Mouse (Mus musculus) embryonic facial prominence, embryonic 14.5 days (tissue): ENCODE measurements around the gene Bcorl1. TPM values are rescaled to one million over a fixed set of nuclear protein-coding genes. Genes with fewer than 3 reads are reported as not detected.
A peak's percentile ranks its signal among the peaks of the same experiment; 100 is the strongest.

Experiments
- ATAC-seq: fragments of 200-750 bp; cut with Nextera tagmentation; 2 replicates; pipeline ENCODE4 v1.8.0; 2017; ENCODE audit warnings: low read depth, moderate number of reproducible peaks, moderate TSS enrichment
- DNase-seq: peaks from one replicate; pipeline ENCODE4 v3.0.0-alpha.2; 2015; ENCODE audit warnings: low spot score
- H3K27ac ChIP-seq: fragments of 300-500 bp; sonication (generic); replicated peaks from 2 replicates; pipeline ENCODE4 v1.5.1; 2014; ENCODE audit warnings: low read depth, mild to moderate bottlenecking, low read length, moderate library complexity
- H3K27me3 ChIP-seq: fragments of 300-500 bp; sonication (generic); replicated peaks from 2 replicates; pipeline ENCODE4 v1.6.1; 2014; ENCODE audit warnings: low read length; ENCODE audit not compliant: control insufficient read depth, insufficient read depth
- H3K36me3 ChIP-seq: fragments of 300-500 bp; sonication (generic); 2 replicates; pipeline ENCODE4 v1.6.1; 2014; ENCODE audit warnings: low read length, mixed read lengths; ENCODE audit not compliant: control insufficient read depth, insufficient read depth
- H3K4me1 ChIP-seq: fragments of 300-500 bp; sonication (generic); 2 replicates; pipeline ENCODE4 v1.6.1; 2014; ENCODE audit warnings: antibody characterized with exemption, low read length; ENCODE audit not compliant: control insufficient read depth, insufficient read depth
- H3K4me2 ChIP-seq: fragments of 300-500 bp; sonication (generic); 2 replicates; pipeline ENCODE4 v1.6.1; 2014; ENCODE audit warnings: low read depth, mild to moderate bottlenecking, low read length, moderate library complexity, mixed read lengths
- H3K4me3 ChIP-seq: fragments of 300-500 bp; sonication (generic); 2 replicates; pipeline ENCODE4 v1.5.1; 2014; ENCODE audit warnings: low read depth, mild to moderate bottlenecking, low read length
- H3K9ac ChIP-seq: fragments of 300-500 bp; sonication (generic); 2 replicates; pipeline ENCODE4 v1.6.1; 2014; ENCODE audit warnings: low read depth, mild to moderate bottlenecking, low read length, moderate library complexity, mixed read lengths
- H3K9me3 ChIP-seq: fragments of 300-500 bp; sonication (generic); 2 replicates; pipeline ENCODE4 v1.6.1; 2016; ENCODE audit warnings: low read length; ENCODE audit not compliant: control insufficient read depth
- WGBS: fragments of 180-500 bp; shearing (Covaris S2); extraction: QIAGEN DNeasy Blood & Tissue Kit; methylation state at CpG from one replicate; pipeline ENCODE4 v1.1.7; 2014; 5-methylcytosine and 5-hydroxymethylcytosine counted together
- polyA plus RNA-seq: library from polyadenylated mRNA; unstranded; fragments of >200 nt; fragmentation: Nextera tagmentation; extraction: Ambion mirVana; gene quantifications from 2 replicates; pipeline ENCODE4 v1.2.1, GENCODE M21; 2014

Gene Bcorl1
- polyA plus RNA-seq, 1 experiment from 2014 or later = 7.0 TPM

GRCm38 (mm10) chrX:48410388-48410776 is 69.2 kb downstream of the Bcorl1 start:
- no peaks in the 10 kb centered on the region for H3K9me3 ChIP-seq
- H3K4me2 ChIP-seq = 0 out of 2 replicates have a peak overlapping the region, but pooled peaks have one; percentile 51
- H3K36me3 ChIP-seq = no peaks in the 10 kb centered on the region
- ATAC-seq (peak; percentile 16; the same call in 1 of the 2 replicates), DNase-seq (no peak)
- H3K27ac ChIP-seq = no peak overlapping the region
- H3K27me3 ChIP-seq = no peaks in the 10 kb centered on the region
- no peaks in the 10 kb centered on the region for H3K4me1 ChIP-seq
- H3K9ac ChIP-seq = no peak overlapping the region
- peak overlapping the region; percentile 46; the same call in 1 of the 2 replicates for H3K4me3 ChIP-seq
- WGBS = 25% methylated on average over 7 of the region's 7 CpGs

DNA sequence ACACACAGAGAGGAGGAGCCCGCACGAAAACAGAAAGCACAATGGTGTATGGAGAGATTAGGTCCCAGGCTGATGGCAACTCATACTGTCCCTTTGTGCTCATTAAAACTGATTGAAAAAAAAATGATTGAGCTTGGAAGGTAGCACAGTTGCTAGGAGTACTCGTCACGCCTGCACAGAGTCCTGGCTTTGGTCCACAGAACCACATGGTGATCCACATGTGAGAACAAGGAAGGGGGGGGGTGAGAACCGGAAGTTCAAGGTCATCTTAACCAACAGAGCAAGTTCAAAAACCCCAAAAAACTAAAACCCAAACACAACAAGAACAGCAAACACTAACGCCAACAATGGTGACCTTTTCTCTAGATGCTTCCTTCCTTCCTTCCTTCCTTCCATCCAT is 71.5 kb downstream of the Bcorl1 start:
- WGBS = 79% methylated on average over 6 of the region's 6 CpGs
- no peak for ATAC-seq
- no peak for DNase-seq

GRCm38 (mm10) chrX:48414291-48414690 is 73.1 kb downstream of the Bcorl1 start:
- DNase-seq (no peak), ATAC-seq (no peak)
- no peak overlapping the region for H3K4me3 ChIP-seq
- no peaks in the 10 kb centered on the region for H3K9me3 ChIP-seq
- no peaks in the 10 kb centered on the region for H3K27me3 ChIP-seq
- H3K4me1 ChIP-seq = no peaks in the 10 kb centered on the region
- H3K36me3 ChIP-seq = no peaks in the 10 kb centered on the region
- no peak overlapping the region for H3K4me2 ChIP-seq
- H3K27ac ChIP-seq = no peak overlapping the region
- 83% methylated on average over 5 of the region's 5 CpGs for WGBS
- no peak overlapping the region for H3K9ac ChIP-seq

More for the DNA sequence above, 71.5 kb downstream of the Bcorl1 start:
- no peaks in the 10 kb centered on the region for H3K36me3 ChIP-seq
- no peaks in the 10 kb centered on the region for H3K27me3 ChIP-seq
- H3K4me1 ChIP-seq = no peaks in the 10 kb centered on the region
- no peak overlapping the region for H3K27ac ChIP-seq
- H3K9ac ChIP-seq = no peak overlapping the region
- H3K9me3 ChIP-seq = no peaks in the 10 kb centered on the region
- H3K4me3 ChIP-seq = no peak overlapping the region
- no peak overlapping the region for H3K4me2 ChIP-seq

DNA sequence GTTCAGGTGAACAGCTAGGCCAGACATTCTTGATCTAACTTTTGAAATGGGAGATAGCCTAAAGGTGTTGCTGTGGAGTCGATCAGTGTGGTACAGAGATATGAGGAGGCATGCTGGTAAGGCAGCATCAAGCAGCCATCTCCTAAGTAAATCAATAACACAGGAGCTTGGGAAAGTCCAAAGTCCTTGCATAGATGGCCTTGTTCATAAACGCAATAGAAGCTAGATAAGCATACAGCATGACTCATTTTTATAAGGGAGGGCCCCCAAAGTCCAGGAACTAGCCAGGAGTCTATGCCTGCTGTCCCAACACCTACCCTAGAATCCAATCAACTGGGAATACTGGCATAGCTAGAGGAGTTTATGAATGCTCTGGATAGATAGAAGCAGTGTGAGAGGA is 77.3 kb downstream of the Bcorl1 start:
- ATAC-seq (no peak), DNase-seq (no peak)
- 86% methylated on average over 2 of the region's 2 CpGs for WGBS
- Histone ChIP-seq H3K4me2 (no peak overlapping the region), H3K4me3 (no peak overlapping the region), H3K4me1 (no peaks in the 10 kb centered on the region), H3K36me3 (no peaks in the 10 kb centered on the region), H3K27me3 (no peaks in the 10 kb centered on the region), H3K27ac (no peak overlapping the region), H3K9me3 (no peaks in the 10 kb centered on the region), H3K9ac (no peak overlapping the region)

GRCm38 (mm10) chrX:48422986-48423385 is 81.8 kb downstream of the Bcorl1 start:
- ATAC-seq (no peak), DNase-seq (peak; percentile 30)
- H3K36me3 ChIP-seq = no peaks in the 10 kb centered on the region
- WGBS = 36% methylated on average over 4 of the region's 4 CpGs
- no peaks in the 10 kb centered on the region for H3K4me1 ChIP-seq
- H3K4me3 ChIP-seq = no peak overlapping the region
- H3K4me2 ChIP-seq = no peak overlapping the region
- no peaks in the 10 kb centered on the region for H3K9me3 ChIP-seq
- no peak overlapping the region for H3K9ac ChIP-seq
- H3K27me3 ChIP-seq = no peaks in the 10 kb centered on the region
- H3K27ac ChIP-seq = no peak overlapping the region

DNA sequence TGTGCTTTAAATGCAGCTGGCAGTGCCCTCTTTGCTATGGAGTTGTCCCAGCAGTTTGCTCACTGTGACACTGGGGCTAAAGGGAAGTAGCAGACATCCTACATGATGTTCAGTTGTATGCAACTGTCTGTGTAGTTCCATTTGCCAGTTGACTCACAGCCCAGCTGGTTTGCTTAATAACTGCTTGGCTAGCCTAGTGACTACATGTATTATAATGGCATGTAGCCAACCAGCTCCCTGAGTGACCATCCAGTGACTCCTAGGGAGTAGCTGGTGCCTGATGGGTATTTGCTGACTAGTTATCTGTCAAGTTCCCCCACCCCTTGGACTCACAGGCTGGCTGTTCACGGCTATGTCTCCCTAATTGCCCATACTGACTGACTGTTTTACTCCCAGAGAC is 82.5 kb downstream of the Bcorl1 start:
- DNase-seq (no peak), ATAC-seq (no peak)
- WGBS = 67% methylated on average over 1 of the region's 1 CpGs

GRCm38 (mm10) chrX:48424583-48424982 is 83.4 kb downstream of the Bcorl1 start:
- no peak for ATAC-seq
- no peaks in the 10 kb centered on the region for H3K9me3 ChIP-seq
- H3K9ac ChIP-seq = no peak overlapping the region
- no peak overlapping the region for H3K4me3 ChIP-seq
- H3K27ac ChIP-seq = no peak overlapping the region
- H3K4me2 ChIP-seq = no peak overlapping the region
- DNase-seq = peak; percentile 9
- H3K4me1 ChIP-seq = no peaks in the 10 kb centered on the region
- WGBS = 55% methylated on average over 2 of the region's 3 CpGs
- H3K27me3 ChIP-seq = no peaks in the 10 kb centered on the region
- no peaks in the 10 kb centered on the region for H3K36me3 ChIP-seq

More for the DNA sequence above, 82.5 kb downstream of the Bcorl1 start:
- Histone ChIP-seq H3K4me1 (no peaks in the 10 kb centered on the region), H3K27ac (no peak overlapping the region), H3K4me3 (no peak overlapping the region), H3K9me3 (no peaks in the 10 kb centered on the region), H3K9ac (no peak overlapping the region), H3K27me3 (no peaks in the 10 kb centered on the region), H3K4me2 (no peak overlapping the region), H3K36me3 (no peaks in the 10 kb centered on the region)

DNA sequence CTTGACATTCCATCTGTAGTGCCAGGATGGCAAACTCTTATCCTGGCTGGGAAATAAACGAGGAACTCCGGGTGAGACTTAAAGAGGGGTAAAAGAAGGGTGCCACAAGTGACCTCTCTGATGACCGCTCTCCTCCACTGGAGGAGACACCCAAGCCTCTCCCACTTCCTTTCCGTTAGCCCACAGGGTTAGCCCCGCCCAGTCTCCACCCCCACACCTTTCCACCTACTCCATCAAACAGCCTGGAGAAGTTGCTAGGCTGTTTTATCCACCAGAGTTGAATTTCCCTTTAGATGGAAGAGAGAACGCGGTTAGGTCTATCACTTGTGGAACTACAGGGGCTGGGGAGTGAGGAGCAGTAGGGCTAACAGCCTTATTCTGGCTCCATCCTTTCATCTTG is 84.1 kb downstream of the Bcorl1 start:
- no peak overlapping the region for H3K27ac ChIP-seq
- ATAC-seq = no peak
- H3K27me3 ChIP-seq = no peaks in the 10 kb centered on the region
- 74% methylated on average over 6 of the region's 7 CpGs for WGBS
- no peak overlapping the region for H3K4me2 ChIP-seq
- no peak for DNase-seq
- H3K4me1 ChIP-seq = no peaks in the 10 kb centered on the region
- no peak overlapping the region for H3K9ac ChIP-seq
- H3K9me3 ChIP-seq = no peaks in the 10 kb centered on the region
- no peak overlapping the region for H3K4me3 ChIP-seq
- H3K36me3 ChIP-seq = no peaks in the 10 kb centered on the region

DNA sequence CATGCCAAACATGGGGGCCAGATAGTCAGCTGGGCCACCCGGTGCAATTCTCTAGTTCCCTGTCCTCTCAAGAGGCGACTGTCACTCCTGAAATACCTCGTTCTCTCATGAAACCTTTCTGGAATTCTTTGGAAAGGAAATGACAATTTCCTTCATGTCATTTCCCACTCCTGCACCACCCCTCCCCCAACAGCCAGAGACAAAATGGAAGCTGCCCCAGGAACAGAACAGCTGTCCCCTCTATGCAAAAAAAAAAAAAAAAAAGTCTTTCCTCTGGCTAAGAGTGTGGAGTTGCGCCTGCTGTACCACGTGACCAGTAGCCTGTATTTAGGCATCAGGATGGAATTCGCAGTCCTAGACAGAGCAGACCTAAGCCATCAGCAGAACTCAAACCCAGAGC is 87.1 kb downstream of the Bcorl1 start:
- 81% methylated on average over 6 of the region's 6 CpGs for whole genome bisulfite sequencing
- peak overlapping the region; percentile 40; the same call in 1 of the 2 replicates for H3K27ac ChIP-seq

More for the DNA sequence above, 87.1 kb downstream of the Bcorl1 start:
- ATAC-seq (no peak), DNase-seq (no peak)
- no peaks in the 10 kb centered on the region for H3K36me3 ChIP-seq
- no peak overlapping the region for H3K4me2 ChIP-seq
- no peaks in the 10 kb centered on the region for H3K4me1 ChIP-seq
- H3K9ac ChIP-seq = no peak overlapping the region
- no peak overlapping the region for H3K4me3 ChIP-seq
- H3K9me3 ChIP-seq = no peaks in the 10 kb centered on the region
- H3K27me3 ChIP-seq = no peaks in the 10 kb centered on the region
